Mouse (Mus musculus) small intestine, adult 2 months (tissue): ENCODE data around the gene Ccdc162. TPM values are rescaled to one million over a fixed set of nuclear protein-coding genes. Genes with fewer than 3 reads are reported as not detected.

Experiments used
- H3K27ac ChIP-seq: fragments of 200-500 bp; 2 replicates; pipeline ENCODE4 v1.5.1; 2012; ENCODE audit warnings: low read depth, low read length, control low read depth, inconsistent platforms; ENCODE audit not compliant: insufficient read depth
- H3K27me3 ChIP-seq: fragments of 200-500 bp; 2 replicates; pipeline ENCODE4 v1.6.1; 2012; ENCODE audit warnings: mild to moderate bottlenecking, moderate library complexity, low read length, inconsistent platforms; ENCODE audit not compliant: control insufficient read depth, insufficient read depth
- H3K36me3 ChIP-seq: fragments of 200-500 bp; 2 replicates; pipeline ENCODE4 v1.6.1; 2012; ENCODE audit warnings: mild to moderate bottlenecking, low read length, control low read depth, inconsistent platforms; ENCODE audit not compliant: control insufficient read depth, insufficient read depth
- H3K4me1 ChIP-seq: fragments of 200-500 bp; 2 replicates; pipeline ENCODE4 v1.6.1; 2012; ENCODE audit warnings: low read length, inconsistent platforms, mixed read lengths; ENCODE audit not compliant: control insufficient read depth, insufficient read depth, insufficient read length
- H3K4me3 ChIP-seq: fragments of 200-500 bp; 2 replicates; pipeline ENCODE4 v1.5.1; 2012; ENCODE audit warnings: low read depth, mild to moderate bottlenecking, control low read depth, inconsistent platforms, low read length, moderate library complexity
- CTCF ChIP-seq: fragments of 200-500 bp; IDR thresholded peaks from 2 replicates; pipeline ENCODE4 v1.5.1; 2012; ENCODE audit warnings: low read depth, mild to moderate bottlenecking, control low read depth, inconsistent platforms, low read length, moderate library complexity, mixed read lengths; ENCODE audit not compliant: insufficient replicate concordance, insufficient read length; ENCODE audit errors: extremely low read depth
- POLR2A ChIP-seq: fragments of 200-500 bp; IDR thresholded peaks from 2 replicates; pipeline ENCODE4 v1.6.1; 2012; ENCODE audit warnings: low read depth, mild to moderate bottlenecking, control low read depth, inconsistent platforms, low read length, moderate library complexity
- WGBS: fragments of 180-500 bp; shearing (Covaris S2); methylation state at CpG from one replicate; pipeline ENCODE4 v1.1.7; 2018; 5-methylcytosine and 5-hydroxymethylcytosine counted together
- polyA plus RNA-seq: library from polyadenylated mRNA; depleted of rRNA; stranded (reverse); fragments of >200 nt; gene quantifications from 2 replicates; pipeline ENCODE4 v1.2.3, GENCODE M21; 2012

The Ccdc162 gene
- polyA plus RNA-seq, 1 experiment, result 0.08 TPM

GRCm38 (mm10) chr10:41749306-41749705, 32.9 kb upstream of the Ccdc162 start:
- 79% methylated on average over 3 of the region's 3 CpGs for WGBS
- TF ChIP-seq CTCF (no peak), POLR2A (no peak)
- Histone ChIP-seq H3K36me3 (no peaks in the 10 kb centered on the region), H3K4me3 (no peak overlapping the region), H3K27me3 (no peaks in the 10 kb centered on the region), H3K4me1 (no peaks in the 10 kb centered on the region), H3K27ac (no peak overlapping the region)

GRCm38 (mm10) chr10:41746554-41746953, 30.1 kb upstream of the Ccdc162 start:
- no peak overlapping the region for H3K4me3 ChIP-seq
- no peaks in the 10 kb centered on the region for H3K27me3 ChIP-seq
- H3K36me3 ChIP-seq, result no peaks in the 10 kb centered on the region; the same call in 1 of the 2 replicates
- 93% methylated on average over 5 of the region's 5 CpGs for WGBS
- no peak for TF ChIP-seq POLR2A
- TF ChIP-seq CTCF, result no peak
- H3K27ac ChIP-seq, result no peak overlapping the region
- no peaks in the 10 kb centered on the region for H3K4me1 ChIP-seq

GRCm38 (mm10) chr10:41744006-41744405, 27.6 kb upstream of the Ccdc162 start:
- Histone ChIP-seq H3K4me3 (no peak overlapping the region), H3K27me3 (no peaks in the 10 kb centered on the region), H3K36me3 (peaks cover 4% of the 10 kb centered on the region), H3K4me1 (no peaks in the 10 kb centered on the region), H3K27ac (no peak overlapping the region)
- TF ChIP-seq CTCF, result no peak
- TF ChIP-seq POLR2A, result no peak
- WGBS, result 74% methylated on average over 4 of the region's 4 CpGs

GRCm38 (mm10) chr10:41740221-41740620, 23.8 kb upstream of the Ccdc162 start:
- no peak overlapping the region for H3K27ac ChIP-seq
- no peak for TF ChIP-seq POLR2A
- TF ChIP-seq CTCF, result no peak
- 86% methylated on average over 2 of the region's 2 CpGs for WGBS
- no peaks in the 10 kb centered on the region for H3K27me3 ChIP-seq
- H3K4me3 ChIP-seq, result no peak overlapping the region
- H3K4me1 ChIP-seq, result no peaks in the 10 kb centered on the region
- peaks cover 6% of the 10 kb centered on the region for H3K36me3 ChIP-seq

- no peak overlapping the region for H3K27ac ChIP-seq
- no peaks in the 10 kb centered on the region for H3K27me3 ChIP-seq
- H3K4me1 ChIP-seq, result no peaks in the 10 kb centered on the region
- H3K4me3 ChIP-seq, result no peak overlapping the region
- WGBS, result 96% methylated on average over 16 of the region's 16 CpGs
- no peak for TF ChIP-seq CTCF
- TF ChIP-seq POLR2A, result no peak
- H3K36me3 ChIP-seq, result peaks cover 6% of the 10 kb centered on the region
These were observed 20.8 kb upstream of the Ccdc162 start for GRCm38 (mm10) chr10:41737245-41737644.

GRCm38 (mm10) chr10:41735398-41735797, 19.0 kb upstream of the Ccdc162 start:
- Histone ChIP-seq H3K4me3 (no peak overlapping the region), H3K36me3 (peaks cover 6% of the 10 kb centered on the region; the same call in 1 of the 2 replicates), H3K4me1 (no peaks in the 10 kb centered on the region), H3K27ac (no peak overlapping the region), H3K27me3 (no peaks in the 10 kb centered on the region)
- TF ChIP-seq CTCF (no peak), POLR2A (no peak)
- 90% methylated on average over 6 of the region's 6 CpGs for WGBS

- Histone ChIP-seq H3K4me1 (no peaks in the 10 kb centered on the region), H3K27ac (no peak overlapping the region), H3K27me3 (no peaks in the 10 kb centered on the region), H3K36me3 (peaks cover 2% of the 10 kb centered on the region; the same call in 1 of the 2 replicates), H3K4me3 (no peak overlapping the region)
- TF ChIP-seq POLR2A, result no peak
- TF ChIP-seq CTCF, result no peak
- 97% methylated on average over 3 of the region's 3 CpGs for WGBS
These were observed 16.8 kb upstream of the Ccdc162 start for GRCm38 (mm10) chr10:41733214-41733613.
